Mouse (Mus musculus) cerebellum, postnatal 36 days (tissue): Measurements from ENCODE around the gene Tpcn1.
"Not testable (repeated sequence)": the region's sequence is repeated elsewhere in the genome, so short reads cannot be mapped to it uniquely, and the experiment has no call there.

Experiments used
- DNase-seq, 2 experiments: peaks; one replicate each; pipeline ENCODE4 v3.0.0; 2021 to 2022; ENCODE audit warnings: mixed read lengths in 2 of 2

The Tpcn1 gene

DNA sequence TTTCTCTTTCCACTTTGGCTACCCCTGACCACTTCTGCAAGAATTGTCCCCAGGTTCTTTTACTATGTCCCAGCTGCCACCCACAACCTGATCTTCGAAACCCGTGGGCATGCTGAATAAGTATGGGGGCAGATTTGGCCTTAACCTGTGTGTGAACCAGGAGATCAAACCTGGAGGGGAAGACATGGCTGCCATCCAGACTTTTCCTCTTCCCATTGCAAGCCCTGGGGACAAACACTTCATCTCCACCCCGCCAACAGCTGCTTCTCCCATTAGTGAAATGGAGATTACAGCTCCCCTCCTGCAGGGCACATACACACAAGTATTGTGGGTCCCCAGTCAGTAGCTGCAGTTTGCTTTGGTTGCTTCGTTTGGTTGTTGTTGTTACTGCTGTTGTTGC lies 81.2 kb downstream of the Tpcn1 start:
- DNase-seq, result no peak

DNA sequence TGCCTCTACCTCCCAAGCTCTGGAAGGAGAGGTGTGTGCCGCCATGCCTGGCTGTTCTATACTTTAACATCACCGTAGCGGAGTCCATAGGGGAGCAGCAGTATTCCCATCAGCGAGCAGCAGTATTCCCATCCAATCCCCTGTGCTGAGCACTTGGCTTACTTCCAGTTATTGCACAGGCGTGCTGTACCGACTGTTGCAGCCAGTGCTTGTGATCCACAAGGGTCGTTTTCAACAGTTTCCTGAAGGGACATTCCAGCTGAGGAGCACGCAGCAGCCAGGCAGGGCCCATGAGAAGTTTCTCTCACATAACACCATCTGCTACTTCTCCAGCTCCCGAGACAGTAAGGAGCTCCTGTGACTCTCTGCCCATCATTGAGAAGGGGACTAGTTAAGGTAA lies 82.0 kb downstream of the Tpcn1 start:
- DNase-seq, result no peak

DNA sequence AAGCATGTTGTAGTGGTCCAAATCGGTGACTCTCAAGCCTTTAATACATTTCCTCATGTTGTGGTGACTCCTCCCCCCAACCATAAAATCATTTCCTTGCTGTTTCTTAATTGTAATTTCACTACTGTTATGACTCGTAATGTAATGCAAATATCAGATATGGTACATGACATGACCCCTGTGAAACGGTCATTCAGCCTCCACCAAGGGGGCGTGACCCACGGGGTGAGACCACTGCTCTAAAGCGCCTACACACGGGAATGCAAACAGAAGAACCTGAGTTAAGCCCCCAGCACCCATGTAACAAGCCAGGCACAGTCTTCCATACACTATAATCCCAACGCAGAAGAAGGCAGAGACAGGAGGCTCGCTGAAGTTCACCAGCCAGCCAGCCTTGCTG lies 82.7 kb downstream of the Tpcn1 start:
- no peak for DNase-seq

DNA sequence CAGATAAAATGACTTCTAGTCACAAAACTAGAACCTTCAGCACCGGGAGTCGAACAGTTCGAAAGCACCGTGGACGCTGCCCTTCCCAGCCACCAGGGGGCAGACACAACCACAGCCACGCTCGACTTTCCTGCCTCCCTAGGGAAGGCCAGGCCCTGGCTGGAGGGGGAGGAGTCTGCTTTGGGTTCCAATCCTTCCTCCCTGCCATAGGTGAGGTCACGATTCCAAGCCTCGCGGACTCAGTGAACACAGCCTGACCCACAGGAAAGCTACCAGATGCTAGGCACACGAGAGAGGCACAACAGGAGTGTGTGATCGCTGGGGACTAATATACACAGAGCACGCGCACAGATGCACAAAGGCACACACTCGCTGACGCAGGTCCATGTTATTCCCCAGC lies 83.1 kb downstream of the Tpcn1 start:
- DNase-seq, result peak; percentile 82

DNA sequence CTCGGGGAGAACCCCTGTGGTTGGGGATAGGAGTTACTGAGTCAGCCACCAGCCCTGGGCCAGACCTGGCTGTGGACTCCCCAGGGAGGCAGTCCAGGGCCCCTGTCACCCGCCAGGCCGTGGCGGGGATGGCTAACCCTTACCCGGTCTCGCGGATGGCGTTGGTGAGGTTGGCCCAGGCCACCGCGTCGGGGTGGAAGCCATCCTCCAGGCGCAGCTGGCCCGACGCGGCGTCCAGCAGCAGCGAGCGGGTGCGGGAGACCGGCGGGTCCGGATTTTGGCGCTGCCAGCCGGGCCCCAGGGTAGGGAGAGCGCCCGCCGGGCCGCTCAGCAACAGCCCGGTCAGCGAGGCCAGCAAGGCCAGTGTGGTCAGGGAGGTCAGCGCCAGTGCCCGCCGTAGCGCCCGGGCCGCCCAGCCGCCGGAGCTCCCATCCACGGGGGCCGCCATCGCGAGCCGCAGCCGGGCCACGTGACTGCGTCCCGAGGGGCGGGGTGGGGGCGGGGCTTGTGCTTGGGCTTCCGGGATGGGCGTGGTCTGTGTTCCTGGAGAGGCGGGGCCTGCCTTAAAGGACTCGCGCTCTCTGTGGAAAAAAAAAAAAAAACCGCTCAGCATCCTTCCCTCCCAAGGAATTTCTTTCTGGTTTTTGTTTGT lies 85.2 kb downstream of the Tpcn1 start, which contains the start of gene Plbd2:
Gene Plbd2 (minus strand): TSS at position 482 of the 652 bp plus-strand sequence.
- DNase-seq, result peak; percentile 78 to 87

DNA sequence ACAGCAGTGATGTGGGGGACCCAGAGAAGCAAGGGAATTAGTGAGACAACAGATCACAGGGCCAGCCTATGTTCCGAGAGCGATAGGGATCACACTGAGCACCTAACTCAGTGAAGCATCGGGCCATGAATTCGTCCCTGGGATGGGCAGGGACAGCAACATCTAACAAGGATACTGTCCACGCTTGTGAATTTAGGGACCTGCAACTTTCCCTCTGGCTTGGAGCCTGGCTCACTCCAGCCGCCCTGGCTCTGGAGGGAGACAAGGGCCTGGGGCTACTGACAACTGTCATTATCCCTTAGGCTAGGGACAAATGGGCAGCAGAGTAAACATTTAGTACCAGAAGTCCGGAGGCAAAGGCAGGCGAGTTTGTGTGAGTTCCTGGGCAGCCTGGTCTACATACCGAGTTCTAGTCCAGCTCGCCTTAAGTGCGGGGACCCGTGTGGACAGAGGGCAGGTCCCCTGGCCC lies 85.8 kb downstream of the Tpcn1 start:
- DNase-seq, result no peak

DNA sequence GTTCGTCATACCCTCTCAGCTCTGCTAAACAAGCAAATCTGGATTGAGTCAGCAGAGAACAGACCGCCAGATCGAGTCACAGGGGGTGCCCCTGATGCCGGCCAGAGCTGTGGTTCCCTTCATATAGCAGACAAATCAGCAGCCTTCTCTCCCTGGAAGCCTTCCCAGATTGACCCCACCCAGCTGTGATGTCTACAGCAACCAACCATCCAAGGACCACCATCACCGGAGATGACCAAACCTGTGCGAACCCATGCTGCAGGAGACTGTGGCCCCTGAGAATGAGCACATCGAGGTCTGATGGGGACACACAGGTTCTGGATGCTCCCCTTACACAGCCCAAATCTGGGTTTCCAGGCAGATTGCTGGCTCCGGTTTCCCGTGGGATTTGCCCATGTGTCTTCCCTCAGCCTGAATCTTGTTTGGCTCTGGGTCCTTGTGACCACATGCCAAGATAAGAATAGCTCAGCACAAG lies 86.3 kb downstream of the Tpcn1 start:
- peak in 1 of 2 experiments; percentile 21 for DNase-seq

DNA sequence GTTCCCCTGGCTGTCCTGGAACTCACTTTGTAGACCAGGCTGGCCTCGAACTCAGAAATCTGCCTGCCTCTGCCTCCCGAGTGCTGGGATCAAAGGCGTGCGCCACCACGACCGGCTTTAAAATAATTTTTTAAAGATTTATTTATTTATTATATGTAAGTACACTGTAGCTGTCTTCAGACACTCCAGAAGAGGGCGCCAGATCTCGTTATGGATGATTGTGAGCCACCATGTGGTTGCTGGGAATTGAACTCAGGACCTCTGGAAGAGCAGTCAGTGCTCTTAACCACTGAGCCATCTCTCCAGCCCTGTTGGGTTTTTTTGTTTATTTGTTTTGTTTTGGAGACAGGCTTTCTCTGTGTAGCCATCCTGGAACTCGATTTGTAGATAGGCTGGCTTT lies 87.9 kb downstream of the Tpcn1 start:
- not testable (repeated sequence) for DNase-seq

DNA sequence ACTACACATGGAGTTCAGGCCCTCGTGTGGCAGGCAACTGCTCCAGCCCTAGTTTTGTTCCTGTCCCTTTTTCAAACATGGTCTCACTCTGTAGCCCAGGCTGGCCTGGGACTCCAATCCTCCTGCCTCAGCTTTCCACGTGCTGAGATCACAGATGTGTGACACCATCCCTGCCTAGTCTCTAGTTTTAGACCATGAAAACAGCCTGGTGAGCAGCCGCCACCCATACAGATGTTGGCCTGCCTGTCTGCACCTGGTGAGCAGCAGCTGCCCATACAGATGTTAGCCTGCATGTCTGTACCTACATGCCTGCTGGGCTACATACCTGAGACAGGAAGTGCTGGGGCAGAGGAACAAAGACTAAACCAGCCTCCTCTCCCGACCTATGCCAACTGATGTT lies 89.3 kb downstream of the Tpcn1 start:
- DNase-seq, result no peak

DNA sequence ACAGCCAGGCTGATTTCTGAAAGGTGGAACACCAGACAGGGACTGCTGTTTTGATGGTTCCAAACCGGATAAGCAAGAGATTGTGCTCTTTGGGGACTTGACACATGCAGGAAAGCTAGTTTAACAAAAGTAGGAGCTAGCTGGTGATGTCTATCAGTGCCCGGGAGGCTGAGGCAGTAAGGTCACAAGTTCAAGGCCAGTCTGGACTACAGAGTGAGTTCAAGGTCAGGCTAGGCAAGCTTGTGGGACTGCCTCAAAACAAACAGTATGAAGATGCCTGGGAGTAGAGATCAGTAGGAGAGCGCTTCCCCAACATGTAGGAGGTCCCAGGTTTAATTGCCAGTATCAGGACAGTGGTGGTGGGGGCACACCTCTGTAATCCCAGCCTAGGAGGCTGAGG lies 91.4 kb downstream of the Tpcn1 start:
- no peak for DNase-seq

DNA sequence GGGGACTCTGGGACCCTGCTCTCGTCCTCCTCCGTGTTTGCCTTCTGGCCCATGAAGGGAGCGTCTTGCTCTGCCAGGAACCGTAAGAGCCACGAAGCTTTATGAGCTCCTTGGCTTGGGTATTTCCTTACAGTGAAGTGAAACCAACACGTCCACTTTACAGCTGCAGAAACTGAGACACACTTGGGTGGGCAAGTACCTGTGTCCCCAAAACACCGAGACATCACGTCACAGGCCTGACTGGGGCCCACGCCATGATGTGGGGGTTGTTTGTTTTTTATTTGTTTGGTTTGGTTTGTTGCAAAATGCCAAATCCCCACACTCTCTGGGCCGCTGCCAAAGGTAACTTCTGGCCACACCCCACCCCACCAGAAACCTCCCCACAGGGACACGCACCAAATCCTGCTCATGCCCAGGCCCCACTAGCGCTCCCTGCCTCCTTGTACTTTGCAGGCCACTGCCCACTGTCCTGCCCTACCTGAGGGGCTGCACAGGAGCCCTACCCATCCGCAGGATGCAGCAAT lies 92.7 kb downstream of the Tpcn1 start:
- no peak for DNase-seq

DNA sequence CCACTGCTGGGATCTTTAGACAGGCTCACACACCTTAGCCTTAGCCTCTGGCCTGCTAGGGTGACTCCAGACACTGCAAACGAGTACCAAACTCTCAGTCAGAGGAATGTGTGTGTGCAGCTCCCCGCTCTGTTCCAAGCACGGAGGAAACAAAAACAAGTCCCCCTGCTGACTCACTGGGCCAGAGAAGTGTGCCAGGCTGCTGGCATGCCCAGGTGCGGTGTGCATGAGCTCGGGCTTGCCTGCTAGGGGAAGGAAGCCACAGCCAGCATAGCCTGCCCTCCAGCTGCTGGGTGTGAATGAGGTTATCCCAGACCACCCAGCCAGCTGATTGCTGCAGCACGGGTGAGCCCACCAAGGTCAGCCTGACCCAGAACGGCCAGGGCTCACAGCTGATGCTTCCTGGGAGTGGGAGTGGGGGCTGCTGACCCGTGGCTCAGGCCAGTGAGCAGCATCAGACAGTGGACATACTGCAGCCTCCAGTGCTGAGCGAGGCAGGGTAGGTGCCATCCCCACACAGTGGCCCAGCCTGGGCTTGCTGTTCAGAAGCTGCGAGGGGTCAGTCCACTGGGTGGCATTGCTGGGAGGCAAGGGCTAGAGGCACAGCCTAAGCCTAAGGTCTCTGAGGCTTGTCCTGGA lies 93.3 kb downstream of the Tpcn1 start:
- no peak for DNase-seq

DNA sequence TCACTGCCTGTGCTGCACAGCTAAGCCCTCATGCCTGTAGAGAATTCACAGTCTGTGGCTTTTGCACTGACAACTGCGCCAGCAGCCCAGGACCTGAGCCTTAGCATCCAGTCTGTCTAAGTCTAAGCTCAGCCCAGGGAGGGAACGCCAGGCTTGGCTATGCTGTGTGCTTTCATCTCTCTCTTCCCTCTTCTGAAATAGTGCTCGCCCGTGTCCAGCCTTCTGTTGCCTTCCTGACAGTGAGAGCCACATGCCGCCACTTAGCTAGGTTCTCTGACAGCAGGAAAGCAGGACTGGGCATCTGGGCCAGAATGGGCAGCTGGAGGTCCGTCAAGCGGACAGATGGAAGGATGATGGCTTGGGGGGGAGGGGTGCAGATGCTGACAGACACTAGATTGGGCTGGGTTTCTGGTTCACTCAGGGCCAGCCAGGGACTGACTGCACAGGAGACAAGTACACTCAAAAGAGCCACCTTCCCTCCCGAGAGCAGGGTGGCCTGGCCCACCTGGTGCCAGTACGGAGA lies 94.5 kb downstream of the Tpcn1 start:
- no peak for DNase-seq

DNA sequence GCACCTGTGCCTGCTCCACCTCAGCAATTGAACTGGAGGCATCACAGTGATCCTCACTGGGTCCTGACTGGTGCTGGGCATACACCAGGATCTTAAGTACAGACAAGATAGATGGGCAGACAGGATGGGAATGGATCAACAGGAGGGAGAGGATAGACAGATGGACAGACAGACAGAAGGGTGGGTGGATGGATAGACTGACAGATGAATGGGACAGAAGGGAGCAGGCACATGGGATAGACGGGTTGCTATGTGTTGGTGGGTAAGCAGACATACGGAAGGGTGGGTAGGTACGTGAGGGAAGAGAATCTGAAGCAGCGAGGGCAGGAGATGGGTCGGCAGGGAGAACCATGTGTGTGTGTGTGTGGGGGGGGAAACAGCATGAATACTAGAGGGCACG lies 95.0 kb downstream of the Tpcn1 start:
- DNase-seq, result no peak

DNA sequence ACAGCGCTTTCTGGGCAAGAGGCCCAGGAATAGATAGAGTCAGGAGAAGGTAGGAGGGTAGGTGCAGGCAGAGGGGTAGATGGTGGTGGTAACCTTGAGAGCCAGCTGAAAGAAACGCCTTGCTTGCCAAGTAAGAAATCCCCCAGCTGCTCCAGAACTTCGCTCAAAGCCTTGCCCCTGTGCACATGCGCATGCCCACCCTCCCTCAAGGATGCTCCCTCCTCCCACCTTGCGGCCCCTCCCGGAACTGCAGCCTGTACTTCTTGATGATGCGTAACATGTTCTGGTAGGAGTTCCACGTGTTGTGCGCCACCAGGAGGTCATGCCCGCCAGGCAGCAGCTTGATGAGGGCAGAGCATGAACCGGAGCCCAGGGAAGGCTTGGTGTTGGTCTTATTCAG lies 96.0 kb downstream of the Tpcn1 start:
- DNase-seq, result no peak

DNA sequence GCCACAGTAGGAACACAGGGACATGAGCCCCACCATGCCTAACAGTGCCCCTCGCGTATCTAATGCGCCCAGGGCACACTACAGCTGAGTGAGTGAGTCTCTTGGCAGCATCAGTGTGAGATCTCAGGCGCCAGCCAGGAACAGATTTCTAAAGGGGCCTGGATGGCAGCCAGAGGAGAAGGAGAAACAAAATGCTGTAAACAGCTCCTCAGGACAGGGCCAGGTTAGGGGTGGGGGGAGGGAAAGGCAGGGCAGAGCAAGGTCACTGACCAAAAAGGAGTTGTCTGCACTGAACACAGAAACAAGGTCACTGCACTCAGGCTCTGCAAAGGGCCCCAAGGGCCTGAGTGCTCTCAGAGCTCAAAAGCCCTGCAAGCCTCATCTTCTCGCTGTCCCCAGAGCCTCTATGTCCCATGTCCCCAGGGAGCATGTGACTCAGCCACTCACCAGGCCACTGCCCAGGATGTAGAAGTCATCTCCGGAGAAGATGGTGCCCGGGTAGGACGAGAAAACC lies 97.7 kb downstream of the Tpcn1 start:
- peak; percentile 56 to 67 for DNase-seq

DNA sequence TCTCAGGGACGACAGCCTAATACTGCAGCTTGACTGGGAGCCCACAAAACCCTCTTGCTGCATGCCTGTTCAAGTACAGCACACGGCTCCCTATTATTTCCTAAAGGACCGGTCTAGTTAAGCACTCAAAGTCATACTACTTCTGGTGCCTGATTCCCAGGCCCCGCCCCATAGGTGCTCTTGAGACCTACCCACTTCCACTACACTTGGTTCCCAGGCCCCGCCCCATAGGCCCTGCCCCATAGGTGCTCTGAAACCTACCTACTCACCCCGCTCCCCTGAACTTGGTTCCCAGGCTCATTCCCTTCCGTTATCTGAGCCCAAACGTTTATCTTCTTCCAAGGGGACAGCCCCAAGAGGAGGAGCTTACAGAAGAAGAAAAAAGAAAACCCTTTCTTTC lies 100.6 kb downstream of the Tpcn1 start:
- DNase-seq, result no peak
